Mouse (Mus musculus): ENCODE measurements around the gene Gale. TPM values are rescaled to one million over a fixed set of nuclear protein-coding genes. Genes with fewer than 3 reads are reported as not detected.

The Gale gene
- polyA plus RNA-seq, 1 experiment from 2014 or later: 47.7 TPM

DNA sequence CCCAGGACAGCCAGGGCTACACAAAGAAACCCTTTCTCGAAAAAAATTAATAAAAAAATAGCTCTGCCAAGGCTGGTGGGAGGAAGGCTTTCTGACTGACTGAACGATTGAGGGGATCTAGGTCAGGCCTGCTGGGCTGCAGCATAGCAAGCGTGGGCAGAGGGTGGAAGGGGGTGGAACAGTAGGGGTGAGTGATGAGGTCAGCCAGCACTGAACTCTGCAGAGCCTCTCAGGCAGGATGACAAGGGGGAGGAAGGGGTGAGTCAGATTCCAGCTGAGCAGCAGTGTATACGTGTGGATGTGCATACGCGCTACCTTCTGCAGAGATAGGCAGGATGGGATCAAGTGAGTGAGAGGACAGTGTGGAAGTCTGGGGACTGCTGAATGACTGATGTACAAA is 13.6 kb upstream of the Gale start:
- WGBS: 73% methylated on average over 6 of the region's 6 CpGs
- H3K36me3 ChIP-seq (ENCODE audit: control insufficient read depth, insufficient read depth, low read length): peaks cover 12% of the 10 kb centered on the region
- peaks cover 16% of the 10 kb centered on the region for H3K4me1 ChIP-seq (ENCODE audit: control insufficient read depth, insufficient read depth, low read length)
- H3K27me3 ChIP-seq (ENCODE audit: control insufficient read depth, insufficient read depth, low read depth, low read length): no peaks in the 10 kb centered on the region
- ATAC-seq: no peak
- no peak overlapping the region for H3K9ac ChIP-seq (ENCODE audit: low read depth, low read length)
- no peak overlapping the region for H3K4me2 ChIP-seq (ENCODE audit: low read length)
- no peak overlapping the region for H3K4me3 ChIP-seq (ENCODE audit: low read depth, low read length)
- H3K9me3 ChIP-seq (replicated peaks; ENCODE audit: control insufficient read depth, low read length, poor library complexity, severe bottlenecking): no peaks in the 10 kb centered on the region
- H3K27ac ChIP-seq (ENCODE audit: low read length): no peak overlapping the region

DNA sequence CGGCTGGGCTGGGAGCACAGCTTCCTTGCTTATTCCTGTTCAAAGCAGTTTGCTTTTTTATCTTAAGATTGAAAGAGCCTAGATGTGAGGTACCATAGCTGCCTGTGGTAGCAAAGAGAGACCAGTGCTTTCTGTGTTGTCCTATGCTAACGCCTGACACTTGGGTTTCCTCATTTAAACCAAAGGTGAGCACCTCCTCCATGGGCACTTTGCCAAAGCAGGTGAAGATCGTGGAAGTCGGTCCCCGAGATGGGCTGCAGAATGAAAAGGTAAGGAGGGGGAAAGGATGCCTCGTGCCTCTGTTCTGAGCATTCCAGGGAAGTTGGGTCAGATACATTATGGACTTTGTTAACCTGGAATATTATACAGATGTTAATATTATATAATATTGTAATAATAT is 13.2 kb upstream of the Gale start:
- peaks cover 16% of the 10 kb centered on the region for H3K4me1 ChIP-seq (ENCODE audit: control insufficient read depth, insufficient read depth, low read length)
- no peak overlapping the region for H3K4me3 ChIP-seq (ENCODE audit: low read depth, low read length)
- no peak overlapping the region for H3K4me2 ChIP-seq (ENCODE audit: low read length)
- peaks cover 15% of the 10 kb centered on the region for H3K36me3 ChIP-seq (ENCODE audit: control insufficient read depth, insufficient read depth, low read length)
- 88% methylated on average over 6 of the region's 6 CpGs for WGBS
- no peak overlapping the region for H3K9ac ChIP-seq (ENCODE audit: low read depth, low read length)
- H3K27me3 ChIP-seq (ENCODE audit: control insufficient read depth, insufficient read depth, low read depth, low read length): no peaks in the 10 kb centered on the region
- H3K27ac ChIP-seq (ENCODE audit: low read length): no peak overlapping the region
- no peaks in the 10 kb centered on the region for H3K9me3 ChIP-seq (replicated peaks; ENCODE audit: control insufficient read depth, low read length, poor library complexity, severe bottlenecking)
- ATAC-seq: no peak

DNA sequence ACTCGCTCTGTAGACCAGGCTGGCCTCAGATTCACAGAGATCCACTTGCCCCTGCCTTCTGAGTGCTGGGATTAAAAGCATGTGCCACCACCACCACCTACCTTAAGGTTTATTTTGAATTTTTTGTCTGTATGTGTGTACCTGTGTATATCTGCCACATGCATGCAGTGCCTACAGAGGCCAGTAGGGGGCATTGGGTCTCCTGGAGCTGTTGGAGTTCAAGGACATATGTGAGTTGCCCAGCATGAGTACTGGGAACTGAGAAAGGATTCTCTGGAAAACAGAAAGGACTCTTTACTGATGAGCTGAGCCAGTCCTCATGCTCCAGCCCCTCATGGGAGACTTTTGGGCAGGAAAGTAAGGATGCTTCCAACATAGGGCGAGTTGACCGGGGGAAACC is 12.0 kb upstream of the Gale start:
- no peak overlapping the region for H3K27ac ChIP-seq (ENCODE audit: low read length)
- no peak for ATAC-seq
- no peak overlapping the region for H3K4me3 ChIP-seq (ENCODE audit: low read depth, low read length)
- peaks cover 12% of the 10 kb centered on the region for H3K4me1 ChIP-seq (ENCODE audit: control insufficient read depth, insufficient read depth, low read length)
- H3K36me3 ChIP-seq (ENCODE audit: control insufficient read depth, insufficient read depth, low read length): peaks cover 21% of the 10 kb centered on the region
- H3K9ac ChIP-seq (ENCODE audit: low read depth, low read length): no peak overlapping the region
- 96% methylated on average over 3 of the region's 3 CpGs for WGBS
- no peak overlapping the region for H3K4me2 ChIP-seq (ENCODE audit: low read length)
- no peaks in the 10 kb centered on the region for H3K27me3 ChIP-seq (ENCODE audit: control insufficient read depth, insufficient read depth, low read depth, low read length)
- no peaks in the 10 kb centered on the region for H3K9me3 ChIP-seq (replicated peaks; ENCODE audit: control insufficient read depth, low read length, poor library complexity, severe bottlenecking)

DNA sequence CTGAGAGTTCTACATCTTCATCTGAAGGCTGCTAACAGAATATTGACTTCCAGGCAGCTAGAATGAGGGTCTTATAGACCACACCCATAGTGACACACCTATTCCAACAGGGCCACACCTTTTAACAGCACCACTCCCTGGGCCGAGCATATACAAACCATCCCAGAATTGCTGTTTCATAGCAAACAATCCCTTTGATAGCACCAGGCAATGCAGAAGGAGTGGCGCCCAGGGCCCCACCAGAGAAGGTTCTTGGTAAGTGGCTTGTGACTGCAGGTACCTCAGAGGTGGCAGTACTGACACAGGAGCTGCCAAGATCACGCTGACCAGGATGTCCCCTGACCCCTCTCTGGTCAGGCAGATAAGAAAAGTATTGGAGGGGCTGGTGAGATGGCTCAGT is 10.3 kb upstream of the Gale start:
- 89% methylated on average over 3 of the region's 3 CpGs for WGBS
- H3K4me2 ChIP-seq (ENCODE audit: low read length): no peak overlapping the region
- H3K9ac ChIP-seq (ENCODE audit: low read depth, low read length): no peak overlapping the region
- no peak overlapping the region for H3K4me3 ChIP-seq (ENCODE audit: low read depth, low read length)
- no peak overlapping the region for H3K27ac ChIP-seq (ENCODE audit: low read length)
- peaks cover 24% of the 10 kb centered on the region for H3K36me3 ChIP-seq (ENCODE audit: control insufficient read depth, insufficient read depth, low read length)
- peaks cover 5% of the 10 kb centered on the region for H3K4me1 ChIP-seq (ENCODE audit: control insufficient read depth, insufficient read depth, low read length)
- H3K27me3 ChIP-seq (ENCODE audit: control insufficient read depth, insufficient read depth, low read depth, low read length): no peaks in the 10 kb centered on the region
- no peaks in the 10 kb centered on the region for H3K9me3 ChIP-seq (replicated peaks; ENCODE audit: control insufficient read depth, low read length, poor library complexity, severe bottlenecking)
- no peak for ATAC-seq

DNA sequence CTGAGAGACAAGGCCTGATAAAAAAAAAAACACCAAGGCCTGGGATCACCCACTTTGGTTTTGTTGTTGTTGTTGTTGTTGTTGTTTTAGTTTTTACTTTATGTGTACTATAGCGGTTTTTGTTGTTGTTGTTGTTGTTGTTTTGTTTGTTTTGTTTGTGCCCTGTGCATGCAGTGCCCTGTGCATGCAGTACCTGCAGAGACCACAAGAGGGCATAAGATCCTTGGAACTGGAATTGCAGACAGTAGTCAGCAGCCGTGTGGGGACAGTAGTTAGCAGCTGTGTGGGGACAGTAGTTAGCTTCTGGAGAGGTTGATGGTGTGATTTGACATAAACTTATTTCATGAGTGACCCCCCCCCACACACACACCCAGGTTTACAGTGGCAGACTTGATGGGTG is 9.3 kb upstream of the Gale start:
- peaks cover 26% of the 10 kb centered on the region for H3K36me3 ChIP-seq (ENCODE audit: control insufficient read depth, insufficient read depth, low read length)
- WGBS: 5% methylated on average over 2 of the region's 2 CpGs
- no peak overlapping the region for H3K4me3 ChIP-seq (ENCODE audit: low read depth, low read length)
- H3K4me1 ChIP-seq (ENCODE audit: control insufficient read depth, insufficient read depth, low read length): no peaks in the 10 kb centered on the region
- H3K9ac ChIP-seq (ENCODE audit: low read depth, low read length): no peak overlapping the region
- H3K27ac ChIP-seq (ENCODE audit: low read length): no peak overlapping the region
- 0 out of 2 replicates have a peak, but pooled peaks have one; percentile 29 for ATAC-seq
- H3K9me3 ChIP-seq (replicated peaks; ENCODE audit: control insufficient read depth, low read length, poor library complexity, severe bottlenecking): no peaks in the 10 kb centered on the region
- H3K27me3 ChIP-seq (ENCODE audit: control insufficient read depth, insufficient read depth, low read depth, low read length): no peaks in the 10 kb centered on the region
- no peak overlapping the region for H3K4me2 ChIP-seq (ENCODE audit: low read length)

DNA sequence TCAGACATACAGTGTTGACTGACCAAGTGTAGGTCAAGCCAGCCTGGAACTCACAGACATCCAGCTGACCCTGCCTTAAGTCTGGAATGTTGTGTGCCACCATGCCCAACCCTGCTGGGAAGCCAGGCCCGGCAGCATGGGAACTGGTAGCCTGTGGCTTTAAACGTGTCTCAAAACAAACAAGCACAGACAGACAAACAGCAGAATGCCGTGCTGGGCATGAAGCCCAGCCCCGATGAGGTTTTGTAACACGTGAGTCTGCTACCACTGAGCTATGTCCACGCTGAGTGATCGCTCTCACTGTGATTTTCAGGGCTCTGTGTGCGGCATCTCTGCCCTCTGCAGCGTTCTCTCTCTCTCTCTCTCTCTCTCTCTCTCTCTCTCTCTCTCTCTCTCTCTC is 7.6 kb upstream of the Gale start:
- no peaks in the 10 kb centered on the region for H3K4me1 ChIP-seq (ENCODE audit: control insufficient read depth, insufficient read depth, low read length)
- H3K4me2 ChIP-seq (ENCODE audit: low read length): no peak overlapping the region
- WGBS: 85% methylated on average over 8 of the region's 9 CpGs
- H3K36me3 ChIP-seq (ENCODE audit: control insufficient read depth, insufficient read depth, low read length): peaks cover 33% of the 10 kb centered on the region
- H3K9me3 ChIP-seq (replicated peaks; ENCODE audit: control insufficient read depth, low read length, poor library complexity, severe bottlenecking): no peaks in the 10 kb centered on the region
- no peak overlapping the region for H3K4me3 ChIP-seq (ENCODE audit: low read depth, low read length)
- H3K9ac ChIP-seq (ENCODE audit: low read depth, low read length): no peak overlapping the region
- H3K27ac ChIP-seq (ENCODE audit: low read length): no peak overlapping the region
- no peak for ATAC-seq
- no peaks in the 10 kb centered on the region for H3K27me3 ChIP-seq (ENCODE audit: control insufficient read depth, insufficient read depth, low read depth, low read length)

DNA sequence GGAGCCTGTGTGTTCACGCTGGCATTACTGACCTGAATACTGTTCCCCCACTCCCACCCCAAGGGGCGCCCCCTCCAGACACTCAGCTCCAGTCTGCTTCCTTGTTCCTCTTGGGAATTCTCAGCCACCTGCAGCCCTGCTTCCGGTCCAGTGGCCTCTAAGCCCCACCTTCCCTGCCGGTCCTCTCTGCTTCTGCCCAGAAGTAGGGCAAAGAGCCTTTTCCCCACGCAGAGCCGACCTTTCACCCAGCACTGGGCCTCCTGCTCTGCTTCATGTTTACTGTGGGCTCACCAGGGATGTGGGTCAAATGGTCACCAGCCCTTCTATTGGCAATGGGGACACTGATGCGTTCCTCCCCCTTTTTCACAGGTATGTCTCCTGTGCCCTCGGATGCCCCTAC is 5.2 kb upstream of the Gale start:
- Histone ChIP-seq H3K9me3 (replicated peaks; ENCODE audit: control insufficient read depth, low read length, poor library complexity, severe bottlenecking) (no peaks in the 10 kb centered on the region), H3K36me3 (ENCODE audit: control insufficient read depth, insufficient read depth, low read length) (peaks cover 21% of the 10 kb centered on the region), H3K4me3 (ENCODE audit: low read depth, low read length) (no peak overlapping the region), H3K4me2 (ENCODE audit: low read length) (no peak overlapping the region), H3K27me3 (ENCODE audit: control insufficient read depth, insufficient read depth, low read depth, low read length) (no peaks in the 10 kb centered on the region), H3K4me1 (ENCODE audit: control insufficient read depth, insufficient read depth, low read length) (peaks cover 6% of the 10 kb centered on the region), H3K27ac (ENCODE audit: low read length) (no peak overlapping the region), H3K9ac (ENCODE audit: low read depth, low read length) (no peak overlapping the region)
- no peak for ATAC-seq
- WGBS: 65% methylated on average over 8 of the region's 8 CpGs

DNA sequence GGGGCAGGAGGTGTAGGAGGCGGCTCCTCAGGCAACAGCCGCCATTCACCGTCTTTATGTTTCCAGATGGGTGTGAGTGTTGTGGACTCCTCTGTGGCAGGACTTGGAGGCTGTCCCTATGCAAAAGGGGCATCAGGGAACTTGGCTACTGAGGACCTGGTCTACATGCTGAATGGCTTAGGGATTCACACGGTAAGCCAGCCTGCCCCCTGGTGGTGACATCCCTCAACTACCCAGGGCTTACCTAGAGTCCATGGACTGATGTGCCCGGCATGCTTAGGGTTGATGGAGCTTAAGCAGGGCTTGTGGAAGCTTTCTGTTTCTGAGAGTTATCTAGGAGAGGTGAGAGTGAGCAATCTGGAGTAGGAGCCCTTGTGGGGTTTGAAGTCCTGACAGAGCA is 2.8 kb upstream of the Gale start:
- Histone ChIP-seq H3K36me3 (ENCODE audit: control insufficient read depth, insufficient read depth, low read length) (peaks cover 15% of the 10 kb centered on the region), H3K27me3 (ENCODE audit: control insufficient read depth, insufficient read depth, low read depth, low read length) (no peaks in the 10 kb centered on the region), H3K9ac (ENCODE audit: low read depth, low read length) (no peak overlapping the region), H3K4me2 (ENCODE audit: low read length) (no peak overlapping the region), H3K27ac (ENCODE audit: low read length) (no peak overlapping the region), H3K9me3 (replicated peaks; ENCODE audit: control insufficient read depth, low read length, poor library complexity, severe bottlenecking) (no peaks in the 10 kb centered on the region), H3K4me3 (ENCODE audit: low read depth, low read length) (no peak overlapping the region), H3K4me1 (ENCODE audit: control insufficient read depth, insufficient read depth, low read length) (peaks cover 16% of the 10 kb centered on the region)
- WGBS: 23% methylated on average over 5 of the region's 5 CpGs
- ATAC-seq: no peak

DNA sequence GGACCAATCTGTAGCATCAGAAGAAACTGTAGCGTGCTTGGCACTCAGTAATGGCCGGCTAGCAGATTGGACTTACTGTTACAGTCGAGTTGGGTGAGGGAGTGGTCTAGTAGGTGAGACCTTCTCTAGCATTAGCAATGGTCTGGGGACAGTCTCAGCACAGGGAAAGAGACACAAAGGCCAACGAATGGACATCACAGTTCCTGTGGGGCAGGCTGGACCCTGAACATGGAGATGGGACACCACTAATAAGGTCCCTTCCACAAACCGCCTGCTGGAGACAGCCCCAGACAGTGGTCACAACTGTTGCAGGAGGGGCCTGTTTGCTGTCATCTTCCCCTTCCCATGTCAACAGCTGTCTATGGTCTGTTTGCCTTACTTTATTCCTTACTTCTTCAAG is 1.8 kb upstream of the Gale start:
- no peaks in the 10 kb centered on the region for H3K27me3 ChIP-seq (ENCODE audit: control insufficient read depth, insufficient read depth, low read depth, low read length)
- H3K4me1 ChIP-seq (ENCODE audit: control insufficient read depth, insufficient read depth, low read length): peaks cover 16% of the 10 kb centered on the region
- no peak overlapping the region for H3K9ac ChIP-seq (ENCODE audit: low read depth, low read length)
- WGBS: 91% methylated on average over 5 of the region's 5 CpGs
- peaks cover 10% of the 10 kb centered on the region for H3K36me3 ChIP-seq (ENCODE audit: control insufficient read depth, insufficient read depth, low read length)
- no peaks in the 10 kb centered on the region for H3K9me3 ChIP-seq (replicated peaks; ENCODE audit: control insufficient read depth, low read length, poor library complexity, severe bottlenecking)
- H3K27ac ChIP-seq (ENCODE audit: low read length): no peak overlapping the region
- ATAC-seq: no peak
- no peak overlapping the region for H3K4me2 ChIP-seq (ENCODE audit: low read length)
- H3K4me3 ChIP-seq (ENCODE audit: low read depth, low read length): no peak overlapping the region

DNA sequence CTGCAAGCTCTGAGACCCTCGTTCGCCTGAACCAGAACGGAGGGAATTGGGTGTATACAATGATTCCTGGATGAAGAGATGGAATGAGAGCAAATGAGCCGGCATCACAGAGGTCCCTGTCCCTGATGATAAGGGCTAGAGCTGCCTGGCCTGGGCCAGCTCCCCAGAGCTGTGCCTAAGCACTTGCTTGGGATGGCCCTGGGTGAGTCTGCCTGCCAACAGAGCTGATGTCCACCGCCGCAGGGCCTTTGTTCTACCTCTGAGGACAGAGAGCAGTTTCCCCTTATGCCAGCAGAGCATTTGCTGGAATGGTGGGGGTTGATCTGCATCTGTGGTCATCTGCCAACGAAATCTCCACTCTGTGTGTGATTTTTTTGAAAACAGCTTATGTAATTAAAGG is 1.3 kb upstream of the Gale start:
- H3K9ac ChIP-seq (ENCODE audit: low read depth, low read length): no peak overlapping the region
- no peaks in the 10 kb centered on the region for H3K27me3 ChIP-seq (ENCODE audit: control insufficient read depth, insufficient read depth, low read depth, low read length)
- H3K4me1 ChIP-seq (ENCODE audit: control insufficient read depth, insufficient read depth, low read length): peaks cover 16% of the 10 kb centered on the region
- no peak overlapping the region for H3K4me3 ChIP-seq (ENCODE audit: low read depth, low read length)
- H3K36me3 ChIP-seq (ENCODE audit: control insufficient read depth, insufficient read depth, low read length): peaks cover 10% of the 10 kb centered on the region
- no peaks in the 10 kb centered on the region for H3K9me3 ChIP-seq (replicated peaks; ENCODE audit: control insufficient read depth, low read length, poor library complexity, severe bottlenecking)
- no peak overlapping the region for H3K4me2 ChIP-seq (ENCODE audit: low read length)
- ATAC-seq: no peak
- H3K27ac ChIP-seq (ENCODE audit: low read length): no peak overlapping the region
- 89% methylated on average over 7 of the region's 7 CpGs for WGBS

Data from midbrain, embryonic 16.5 days (tissue).